Mouse (Mus musculus): Measurements from ENCODE around the gene Hoxa3.

Hoxa3 gene

GRCm38 (mm10) chr6:52203121-52203370 is 10.1 kb downstream of the Hoxa3 start:
- Histone ChIP-seq H3K36me3 (ENCODE audit: insufficient read depth, low read length) (no peaks in the 10 kb centered on the region), H3K4me1 (replicated peaks; ENCODE audit: low read depth, low read length) (peaks cover 45% of the 10 kb centered on the region), H3K27me3 (ENCODE audit: insufficient read depth, low read length) (peaks cover 100% of the 10 kb centered on the region), H3K9me3 (ENCODE audit: low read length) (no peaks in the 10 kb centered on the region), H3K4me3 (replicated peaks; ENCODE audit: low read length) (peak overlapping the region; percentile 78)
- TF ChIP-seq CTCF (conservative IDR thresholded peaks at IDR 0.05; ENCODE audit: low read length) (no peak), POU5F1 (IDR thresholded peaks at IDR 0.05; ENCODE audit: borderline replicate concordance, low read length) (no peak)

- Histone ChIP-seq H3K4me3 (replicated peaks; ENCODE audit: low read length) (peak overlapping the region; percentile 78), H3K9me3 (ENCODE audit: low read length) (no peaks in the 10 kb centered on the region), H3K4me1 (replicated peaks; ENCODE audit: low read depth, low read length) (peaks cover 46% of the 10 kb centered on the region), H3K27me3 (ENCODE audit: insufficient read depth, low read length) (peaks cover 100% of the 10 kb centered on the region), H3K36me3 (ENCODE audit: insufficient read depth, low read length) (no peaks in the 10 kb centered on the region)
- no peak for TF ChIP-seq POU5F1 (IDR thresholded peaks at IDR 0.05; ENCODE audit: borderline replicate concordance, low read length)
- TF ChIP-seq NANOG (IDR thresholded peaks at IDR 0.05; ENCODE audit: borderline replicate concordance, low read length), result no peak
- no peak for TF ChIP-seq CTCF (conservative IDR thresholded peaks at IDR 0.05; ENCODE audit: low read length)
Observed at GRCm38 (mm10) chr6:52202362-52203120, 10.6 kb downstream of the Hoxa3 start.

- Histone ChIP-seq H3K9me3 (ENCODE audit: low read length) (no peaks in the 10 kb centered on the region), H3K36me3 (ENCODE audit: insufficient read depth, low read length) (no peaks in the 10 kb centered on the region), H3K4me1 (replicated peaks; ENCODE audit: low read depth, low read length) (peaks cover 52% of the 10 kb centered on the region), H3K4me3 (replicated peaks; ENCODE audit: low read length) (no peak overlapping the region), H3K27me3 (ENCODE audit: insufficient read depth, low read length) (peaks cover 100% of the 10 kb centered on the region)
- no peak for TF ChIP-seq CTCF (conservative IDR thresholded peaks at IDR 0.05; ENCODE audit: low read length)
- TF ChIP-seq NANOG (IDR thresholded peaks at IDR 0.05; ENCODE audit: borderline replicate concordance, low read length), result no peak
- TF ChIP-seq POU5F1 (IDR thresholded peaks at IDR 0.05; ENCODE audit: borderline replicate concordance, low read length), result no peak
Observed at GRCm38 (mm10) chr6:52201269-52201668, 11.9 kb downstream of the Hoxa3 start.

- no peak overlapping the region for H3K4me3 ChIP-seq (replicated peaks; ENCODE audit: low read length)
- peaks cover 100% of the 10 kb centered on the region for H3K27me3 ChIP-seq (ENCODE audit: insufficient read depth, low read length)
- TF ChIP-seq NANOG (IDR thresholded peaks at IDR 0.05; ENCODE audit: borderline replicate concordance, low read length) (no peak), POU5F1 (IDR thresholded peaks at IDR 0.05; ENCODE audit: borderline replicate concordance, low read length) (no peak), CTCF (conservative IDR thresholded peaks at IDR 0.05; ENCODE audit: low read length) (no peak)
- H3K36me3 ChIP-seq (ENCODE audit: insufficient read depth, low read length), result no peaks in the 10 kb centered on the region
- peaks cover 47% of the 10 kb centered on the region for H3K4me1 ChIP-seq (replicated peaks; ENCODE audit: low read depth, low read length)
- H3K9me3 ChIP-seq (ENCODE audit: low read length), result no peaks in the 10 kb centered on the region
Observed at GRCm38 (mm10) chr6:52200751-52201250, 12.3 kb downstream of the Hoxa3 start.

GRCm38 (mm10) chr6:52200073-52200750 is 12.9 kb downstream of the Hoxa3 start:
- H3K9me3 ChIP-seq (ENCODE audit: low read length), result no peaks in the 10 kb centered on the region
- no peaks in the 10 kb centered on the region for H3K36me3 ChIP-seq (ENCODE audit: insufficient read depth, low read length)
- H3K4me1 ChIP-seq (replicated peaks; ENCODE audit: low read depth, low read length), result peaks cover 41% of the 10 kb centered on the region
- H3K4me3 ChIP-seq (replicated peaks; ENCODE audit: low read length), result no peak overlapping the region
- H3K27me3 ChIP-seq (ENCODE audit: insufficient read depth, low read length), result peaks cover 99% of the 10 kb centered on the region
- TF ChIP-seq NANOG (IDR thresholded peaks at IDR 0.05; ENCODE audit: borderline replicate concordance, low read length), result no peak

- Histone ChIP-seq H3K4me1 (replicated peaks; ENCODE audit: low read depth, low read length) (peaks cover 24% of the 10 kb centered on the region), H3K4me3 (replicated peaks; ENCODE audit: low read length) (no peak overlapping the region), H3K9me3 (ENCODE audit: low read length) (no peaks in the 10 kb centered on the region), H3K27me3 (ENCODE audit: insufficient read depth, low read length) (peaks cover 97% of the 10 kb centered on the region), H3K36me3 (ENCODE audit: insufficient read depth, low read length) (no peaks in the 10 kb centered on the region)
- no peak for TF ChIP-seq CTCF (conservative IDR thresholded peaks at IDR 0.05; ENCODE audit: low read length)
- TF ChIP-seq NANOG (IDR thresholded peaks at IDR 0.05; ENCODE audit: borderline replicate concordance, low read length), result no peak
- TF ChIP-seq POU5F1 (IDR thresholded peaks at IDR 0.05; ENCODE audit: borderline replicate concordance, low read length), result no peak
Observed at GRCm38 (mm10) chr6:52197271-52197670, 15.9 kb downstream of the Hoxa3 start.

- H3K36me3 ChIP-seq (ENCODE audit: insufficient read depth, low read length), result no peaks in the 10 kb centered on the region
- no peaks in the 10 kb centered on the region for H3K9me3 ChIP-seq (ENCODE audit: low read length)
- H3K4me1 ChIP-seq (replicated peaks; ENCODE audit: low read depth, low read length), result peaks cover 29% of the 10 kb centered on the region
- TF ChIP-seq CTCF (conservative IDR thresholded peaks at IDR 0.05; ENCODE audit: low read length), result no peak
- no peak for TF ChIP-seq NANOG (IDR thresholded peaks at IDR 0.05; ENCODE audit: borderline replicate concordance, low read length)
- no peak for TF ChIP-seq POU5F1 (IDR thresholded peaks at IDR 0.05; ENCODE audit: borderline replicate concordance, low read length)
- peaks cover 97% of the 10 kb centered on the region for H3K27me3 ChIP-seq (ENCODE audit: insufficient read depth, low read length)
- H3K4me3 ChIP-seq (replicated peaks; ENCODE audit: low read length), result no peak overlapping the region
Observed at GRCm38 (mm10) chr6:52196811-52197210, 16.3 kb downstream of the Hoxa3 start.

- Histone ChIP-seq H3K9me3 (ENCODE audit: low read length) (no peaks in the 10 kb centered on the region), H3K36me3 (ENCODE audit: insufficient read depth, low read length) (no peaks in the 10 kb centered on the region), H3K27me3 (ENCODE audit: insufficient read depth, low read length) (peaks cover 93% of the 10 kb centered on the region), H3K4me1 (replicated peaks; ENCODE audit: low read depth, low read length) (peaks cover 30% of the 10 kb centered on the region), H3K4me3 (replicated peaks; ENCODE audit: low read length) (no peak overlapping the region)
- no peak for TF ChIP-seq CTCF (conservative IDR thresholded peaks at IDR 0.05; ENCODE audit: low read length)
- no peak for TF ChIP-seq NANOG (IDR thresholded peaks at IDR 0.05; ENCODE audit: borderline replicate concordance, low read length)
- no peak for TF ChIP-seq POU5F1 (IDR thresholded peaks at IDR 0.05; ENCODE audit: borderline replicate concordance, low read length)
Observed at GRCm38 (mm10) chr6:52194690-52195089, 18.4 kb downstream of the Hoxa3 start.
